Mouse (Mus musculus) erythroblast, embryonic 14.5 days (primary cell): ENCODE measurements around the gene Bcl2l14. TPM values are rescaled to one million over a fixed set of nuclear protein-coding genes. Genes with fewer than 3 reads are reported as not detected.

ENCODE experiments used
- H3K27me3 ChIP-seq: 2 replicates; pipeline ENCODE4 v1.6.1; 2012; ENCODE audit warnings: inconsistent platforms; ENCODE audit not compliant: control insufficient read depth
- H3K36me3 ChIP-seq: 2 replicates; pipeline ENCODE4 v1.6.1; 2012; ENCODE audit warnings: mild to moderate bottlenecking, inconsistent platforms; ENCODE audit not compliant: control insufficient read depth
- H3K4me1 ChIP-seq: 2 replicates; pipeline ENCODE4 v1.6.1; 2012; ENCODE audit warnings: inconsistent platforms; ENCODE audit not compliant: control insufficient read depth
- H3K4me3 ChIP-seq: replicated peaks from 2 replicates; pipeline ENCODE3; 2012; ENCODE audit warnings: moderate library complexity, mild to moderate bottlenecking, inconsistent platforms
- H3K9me3 ChIP-seq: 2 replicates; pipeline ENCODE4 v1.6.1; 2012; ENCODE audit warnings: low read length, inconsistent platforms, mixed read lengths; ENCODE audit not compliant: control insufficient read depth
- GATA1 ChIP-seq: IDR thresholded peaks from 2 replicates; pipeline ENCODE4 v1.6.1; 2012; ENCODE audit warnings: low read length, inconsistent platforms, mixed read lengths
- TAL1 ChIP-seq: IDR thresholded peaks from 3 replicates; pipeline ENCODE4 v1.6.1; 2012; ENCODE audit warnings: low read length, inconsistent platforms, mixed read lengths
- polyA plus RNA-seq: library from polyadenylated mRNA; stranded (reverse); fragments of >175 nt; gene quantifications from 2 replicates; pipeline ENCODE4 v1.2.3, GENCODE M21; 2012

The Bcl2l14 gene
- polyA plus RNA-seq, 1 experiment = not detected

GRCm38 (mm10) chr6:134389917-134390316 lies 6.2 kb upstream of the Bcl2l14 start:
- no peak overlapping the region for H3K4me3 ChIP-seq
- no peaks in the 10 kb centered on the region for H3K36me3 ChIP-seq
- no peaks in the 10 kb centered on the region for H3K4me1 ChIP-seq
- no peaks in the 10 kb centered on the region for H3K9me3 ChIP-seq
- H3K27me3 ChIP-seq = no peaks in the 10 kb centered on the region
- TF ChIP-seq GATA1 = no peak
- TF ChIP-seq TAL1 = no peak

- Histone ChIP-seq H3K9me3 (no peaks in the 10 kb centered on the region), H3K27me3 (no peaks in the 10 kb centered on the region), H3K4me3 (no peak overlapping the region), H3K36me3 (no peaks in the 10 kb centered on the region), H3K4me1 (no peaks in the 10 kb centered on the region)
- TF ChIP-seq GATA1 (no peak), TAL1 (no peak)
Observed at GRCm38 (mm10) chr6:134390837-134391236, 5.3 kb upstream of the Bcl2l14 start.

- TF ChIP-seq GATA1 = no peak
- no peak for TF ChIP-seq TAL1
- Histone ChIP-seq H3K27me3 (no peaks in the 10 kb centered on the region), H3K9me3 (no peaks in the 10 kb centered on the region), H3K4me3 (no peak overlapping the region), H3K4me1 (no peaks in the 10 kb centered on the region), H3K36me3 (no peaks in the 10 kb centered on the region)
Observed at GRCm38 (mm10) chr6:134402914-134403683, 7.0 kb downstream of the Bcl2l14 start.

- no peak for TF ChIP-seq GATA1
- no peak for TF ChIP-seq TAL1
- no peaks in the 10 kb centered on the region for H3K9me3 ChIP-seq
Observed at GRCm38 (mm10) chr6:134403684-134404070, 7.6 kb downstream of the Bcl2l14 start.

GRCm38 (mm10) chr6:134407226-134407625 lies 11.1 kb downstream of the Bcl2l14 start:
- Histone ChIP-seq H3K27me3 (no peaks in the 10 kb centered on the region), H3K36me3 (no peaks in the 10 kb centered on the region), H3K9me3 (no peaks in the 10 kb centered on the region), H3K4me1 (no peaks in the 10 kb centered on the region), H3K4me3 (no peak overlapping the region)
- no peak for TF ChIP-seq TAL1
- TF ChIP-seq GATA1 = no peak

More at GRCm38 (mm10) chr6:134403684-134404070, 7.6 kb downstream of the Bcl2l14 start:
- Histone ChIP-seq H3K4me1 (no peaks in the 10 kb centered on the region), H3K4me3 (no peak overlapping the region), H3K36me3 (no peaks in the 10 kb centered on the region), H3K27me3 (no peaks in the 10 kb centered on the region)

GRCm38 (mm10) chr6:134413706-134414531 lies 17.8 kb downstream of the Bcl2l14 start:
- H3K9me3 ChIP-seq = no peaks in the 10 kb centered on the region
- H3K4me1 ChIP-seq = no peaks in the 10 kb centered on the region
- no peaks in the 10 kb centered on the region for H3K36me3 ChIP-seq
- TF ChIP-seq TAL1 = no peak
- no peak for TF ChIP-seq GATA1
- no peaks in the 10 kb centered on the region; the same call in 1 of the 2 replicates for H3K27me3 ChIP-seq
- no peak overlapping the region for H3K4me3 ChIP-seq

- Histone ChIP-seq H3K27me3 (no peaks in the 10 kb centered on the region; the same call in 1 of the 2 replicates), H3K36me3 (no peaks in the 10 kb centered on the region), H3K9me3 (no peaks in the 10 kb centered on the region), H3K4me1 (no peaks in the 10 kb centered on the region), H3K4me3 (no peak overlapping the region)
- no peak for TF ChIP-seq TAL1
- TF ChIP-seq GATA1 = no peak
Observed at GRCm38 (mm10) chr6:134414532-134414883, 18.4 kb downstream of the Bcl2l14 start.

GRCm38 (mm10) chr6:134416556-134417105 lies 20.5 kb downstream of the Bcl2l14 start:
- Histone ChIP-seq H3K9me3 (no peaks in the 10 kb centered on the region), H3K4me3 (no peak overlapping the region), H3K36me3 (no peaks in the 10 kb centered on the region), H3K27me3 (no peaks in the 10 kb centered on the region; the same call in 1 of the 2 replicates), H3K4me1 (no peaks in the 10 kb centered on the region)
- TF ChIP-seq GATA1 = no peak
- no peak for TF ChIP-seq TAL1

- no peaks in the 10 kb centered on the region for H3K9me3 ChIP-seq
- H3K36me3 ChIP-seq = no peaks in the 10 kb centered on the region
- TF ChIP-seq GATA1 (no peak), TAL1 (no peak)
- H3K4me1 ChIP-seq = no peaks in the 10 kb centered on the region
- H3K4me3 ChIP-seq = no peak overlapping the region
- no peaks in the 10 kb centered on the region; the same call in 1 of the 2 replicates for H3K27me3 ChIP-seq
Observed at GRCm38 (mm10) chr6:134417886-134418285, 21.8 kb downstream of the Bcl2l14 start.
